Mouse (Mus musculus) CH12.LX (cell line): ENCODE results near the gene Polr1d. TPM values are rescaled to one million over a fixed set of nuclear protein-coding genes. Genes with fewer than 3 reads are reported as not detected.

Source experiments
- DNase-seq: peaks from one replicate; pipeline ENCODE4 v3.0.0-alpha.2; 2013; ENCODE audit errors: extremely low read depth
- H3K27ac ChIP-seq: 2 replicates; pipeline ENCODE4 v1.5.1; 2012; ENCODE audit warnings: low read depth, mild to moderate bottlenecking, control low read depth, moderate library complexity; ENCODE audit not compliant: insufficient read depth
- H3K27me3 ChIP-seq: replicated peaks from 2 replicates; pipeline ENCODE3; 2012; ENCODE audit warnings: inconsistent platforms
- H3K36me3 ChIP-seq, 2 experiments: replicated peaks in 1 of 2; 2 replicates each; pipeline versions ENCODE3 to v1.6.1; 2012; ENCODE audit warnings: inconsistent platforms in 1 of 2, low read length in 1 of 2, mild to moderate bottlenecking in 1 of 2, mixed read lengths in 1 of 2, moderate library complexity in 1 of 2; ENCODE audit not compliant: control insufficient read depth in 1 of 2, insufficient read depth in 1 of 2
- H3K4me1 ChIP-seq, 2 experiments: 2 replicates each; pipeline ENCODE4 v1.6.1; 2012; ENCODE audit warnings: inconsistent platforms in 1 of 2, moderate library complexity in 1 of 2; ENCODE audit not compliant: insufficient read depth in 2 of 2, control insufficient read depth in 1 of 2
- H3K4me2 ChIP-seq: 2 replicates; pipeline ENCODE4 v1.6.1; 2012; ENCODE audit warnings: low read depth, mild to moderate bottlenecking, control low read depth; ENCODE audit not compliant: poor library complexity, insufficient read depth, severe bottlenecking
- H3K4me3 ChIP-seq, 3 experiments: fragments of 150-350 bp in 1 of 3; sonication (generic) in 1 of 3; replicated peaks in 1 of 3; 2 replicates each; pipeline versions ENCODE3 to v1.5.1; 2011 to 2012; ENCODE audit warnings: low read depth in 2 of 3, low read length in 2 of 3, mild to moderate bottlenecking in 2 of 3, moderate library complexity in 2 of 3, control low read depth in 1 of 3, improper control_type of control experiment in 1 of 3, inconsistent platforms in 1 of 3, mixed read lengths in 1 of 3; ENCODE audit not compliant: poor library complexity in 1 of 3
- H3K79me2 ChIP-seq: replicated peaks from 2 replicates; pipeline ENCODE4 v1.6.1; 2012; ENCODE audit warnings: mild to moderate bottlenecking, moderate library complexity; ENCODE audit not compliant: control insufficient read depth, poor library complexity, insufficient read depth, severe bottlenecking; ENCODE audit errors: extremely low read depth
- H3K9ac ChIP-seq: 2 replicates; pipeline ENCODE4 v1.6.1; 2012; ENCODE audit warnings: low read depth, mild to moderate bottlenecking, control low read depth, moderate library complexity; ENCODE audit not compliant: insufficient read depth
- H3K9me3 ChIP-seq: replicated peaks from 2 replicates; pipeline ENCODE3; 2012; ENCODE audit warnings: low read length, inconsistent platforms, mixed read lengths
- BHLHE40 ChIP-seq: IDR thresholded peaks from 2 replicates; pipeline ENCODE4 v1.6.1; 2011; ENCODE audit warnings: mild to moderate bottlenecking, low read depth, low read length, improper control_type of control experiment
- CHD1 ChIP-seq: IDR thresholded peaks from 2 replicates; pipeline ENCODE4 v1.6.1; 2012; ENCODE audit warnings: low read depth, low read length, improper control_type of control experiment, inconsistent platforms
- CHD2 ChIP-seq: IDR thresholded peaks from 2 replicates; pipeline ENCODE4 v1.6.1; 2011; ENCODE audit warnings: low read length, improper control_type of control experiment
- CTCF ChIP-seq, 2 experiments: IDR thresholded peaks in 1 of 2; conservative IDR thresholded peaks in 1 of 2; 2 replicates each; pipeline ENCODE4 v1.5.1; 2011 to 2012; ENCODE audit warnings: low read depth in 2 of 2, low read length in 2 of 2, improper control_type of control experiment in 1 of 2, inconsistent platforms in 1 of 2, mild to moderate bottlenecking in 1 of 2, moderate library complexity in 1 of 2
- GABPA ChIP-seq: IDR thresholded peaks from 2 replicates; pipeline ENCODE4 v1.6.1; 2012; ENCODE audit warnings: low read depth, low read length, improper control_type of control experiment, inconsistent platforms; ENCODE audit not compliant: insufficient replicate concordance
- HCFC1 ChIP-seq: IDR thresholded peaks from 2 replicates; pipeline ENCODE4 v1.6.1; 2012; ENCODE audit warnings: low read depth, mild to moderate bottlenecking, inconsistent platforms, low read length, improper control_type of control experiment
- IRF4 ChIP-seq: IDR thresholded peaks from 2 replicates; pipeline ENCODE4 v1.6.1; 2014; ENCODE audit warnings: low read depth, mild to moderate bottlenecking, inconsistent platforms, low read length, improper control_type of control experiment
- JUN ChIP-seq: IDR thresholded peaks from 2 replicates; pipeline ENCODE4 v1.6.1; 2011; ENCODE audit warnings: low read depth, mild to moderate bottlenecking, low read length, improper control_type of control experiment, moderate library complexity; ENCODE audit not compliant: insufficient read depth
- JUND ChIP-seq: conservative IDR thresholded peaks from 2 replicates; pipeline ENCODE4 v1.6.1; 2011; ENCODE audit warnings: low read depth, low read length, improper control_type of control experiment
- KAT2A ChIP-seq: IDR thresholded peaks from 2 replicates; pipeline ENCODE4 v1.6.1; 2012; ENCODE audit warnings: low read length, improper control_type of control experiment, inconsistent platforms; ENCODE audit not compliant: insufficient replicate concordance
- MAX ChIP-seq: IDR thresholded peaks from 2 replicates; pipeline ENCODE4 v1.6.1; 2011; ENCODE audit warnings: low read length, improper control_type of control experiment
- MAZ ChIP-seq: IDR thresholded peaks from 2 replicates; pipeline ENCODE4 v1.6.1; 2012; ENCODE audit warnings: low read depth, mild to moderate bottlenecking, inconsistent platforms, low read length, improper control_type of control experiment, moderate library complexity
- PAX5 ChIP-seq: IDR thresholded peaks from 2 replicates; pipeline ENCODE4 v1.6.1; 2012; ENCODE audit warnings: low read length, inconsistent platforms, mixed read lengths
- RAD21 ChIP-seq: IDR thresholded peaks from 2 replicates; pipeline ENCODE4 v1.6.1; 2011; ENCODE audit warnings: low read depth, mild to moderate bottlenecking, low read length, improper control_type of control experiment, moderate library complexity
- RCOR1 ChIP-seq: conservative IDR thresholded peaks from 2 replicates; pipeline ENCODE4 v1.6.1; 2012; ENCODE audit warnings: low read depth, mild to moderate bottlenecking, inconsistent platforms, low read length, improper control_type of control experiment
- SIN3A ChIP-seq: IDR thresholded peaks from 2 replicates; pipeline ENCODE4 v1.6.1; 2012; ENCODE audit warnings: low read length, improper control_type of control experiment, inconsistent platforms
- TBP ChIP-seq: conservative IDR thresholded peaks from 2 replicates; pipeline ENCODE4 v1.6.1; 2011; ENCODE audit warnings: low read depth, low read length, improper control_type of control experiment
- UBTF ChIP-seq: IDR thresholded peaks from 2 replicates; pipeline ENCODE4 v1.6.1; 2012; ENCODE audit warnings: low read depth, mild to moderate bottlenecking, inconsistent platforms, low read length, improper control_type of control experiment, moderate library complexity
- USF1 ChIP-seq: IDR thresholded peaks from 2 replicates; pipeline ENCODE4 v1.6.1; 2014; ENCODE audit warnings: low read depth, mild to moderate bottlenecking, inconsistent platforms, low read length, improper control_type of control experiment
- USF2 ChIP-seq: conservative IDR thresholded peaks from 2 replicates; pipeline ENCODE4 v1.6.1; 2011; ENCODE audit warnings: low read depth, low read length, improper control_type of control experiment
- ZMIZ1 ChIP-seq: IDR thresholded peaks from 2 replicates; pipeline ENCODE4 v1.6.1; 2012; ENCODE audit warnings: low read depth, mild to moderate bottlenecking, inconsistent platforms, low read length, improper control_type of control experiment
- ZNF384 ChIP-seq: IDR thresholded peaks from 2 replicates; pipeline ENCODE4 v1.6.1; 2012; ENCODE audit warnings: low read depth, low read length, improper control_type of control experiment, inconsistent platforms
- dilution Hi-C: fragments of 300-500 bp; cut with MboI; formaldehyde crosslinking; loops from 2 replicates; pipeline ENCODE4 v1.14.3; 2020; ENCODE audit warnings: low sequenced_read_pairs; ENCODE audit not compliant: extremely low pct_unique_long_range_greater_than_20kb, extremely low pct_ligation_motif_present
- in situ Hi-C: fragments of 300-500 bp; cut with MboI; formaldehyde crosslinking; loops from 3 replicates; pipeline ENCODE4 v1.14.3; 2019; ENCODE audit warnings: low sequenced_read_pairs, low pct_ligation_motif_present, low pct_unique_long_range_greater_than_20kb, mixed read lengths
- polyA plus RNA-seq: library from polyadenylated mRNA; unstranded; fragments of >175 nt; gene quantifications from 2 replicates; pipeline ENCODE4 v1.2.1, GENCODE M21; 2012; ENCODE audit warnings: low read depth; ENCODE audit not compliant: insufficient read length
- total RNA-seq, 2 experiments: library from RNA; depleted of rRNA; stranded (reverse); fragments of 300-350 nt in 1 of 2; fragments of >200 nt in 1 of 2; gene quantifications; 2 replicates each; pipeline ENCODE4 v1.2.3; 2012 to 2014

Gene Polr1d
- total and polyA plus RNA-seq, 3 experiments, result 293 to 354 (median 300) TPM

GRCm38 (mm10) chr5:147036028-147036427, 40.8 kb upstream of the Polr1d start:
- peaks cover 85 to 98% of the 10 kb centered on the region in 2 experiments for H3K36me3 ChIP-seq
- no peak for DNase-seq
- peaks cover 2 to 24% of the 10 kb centered on the region in 2 experiments; a peak in 2 of 4 replicates for H3K4me1 ChIP-seq
- in situ Hi-C loops, result no loop called here
- TF ChIP-seq RAD21, result no peak
- no peak for TF ChIP-seq JUND
- no peak for TF ChIP-seq MAZ
- TF ChIP-seq CTCF (conservative IDR thresholded peaks at IDR 0.05 in 1 of 2, IDR thresholded peaks at IDR 0.05 in 1 of 2; ENCODE audit: low read depth in 2 of 2, low read length in 2 of 2), result no peak
- no peak for TF ChIP-seq SIN3A
- no peak for TF ChIP-seq ZNF384
- no peak for TF ChIP-seq BHLHE40
- no peak for TF ChIP-seq USF2
- TF ChIP-seq JUN, result no peak
- TF ChIP-seq MAX, result no peak
- TF ChIP-seq ZMIZ1, result no peak
- H3K27ac ChIP-seq, result no peak overlapping the region
- no peak overlapping the region for H3K4me3 ChIP-seq
- H3K9ac ChIP-seq, result no peak overlapping the region
- H3K27me3 ChIP-seq, result no peaks in the 10 kb centered on the region
- dilution Hi-C loops, result no loop called here
- no peak overlapping the region for H3K4me2 ChIP-seq
- H3K79me2 ChIP-seq, result peaks cover 53% of the 10 kb centered on the region
- H3K9me3 ChIP-seq, result no peaks in the 10 kb centered on the region

- DNase-seq, result no peak
- H3K27me3 ChIP-seq, result no peaks in the 10 kb centered on the region
- no peaks in the 10 kb centered on the region for H3K9me3 ChIP-seq
- H3K36me3 ChIP-seq, result peaks cover 83 to 98% of the 10 kb centered on the region in 2 experiments
- in situ Hi-C loops, result no loop called here
- dilution Hi-C loops, result no loop called here
- peaks cover 53% of the 10 kb centered on the region for H3K79me2 ChIP-seq
- H3K4me3 ChIP-seq, result no peak overlapping the region
- peaks cover 2 to 25% of the 10 kb centered on the region in 2 experiments; a peak in 2 of 4 replicates for H3K4me1 ChIP-seq
- no peak for TF ChIP-seq MAZ
- no peak for TF ChIP-seq CHD2
- no peak for TF ChIP-seq CHD1
- no peak for TF ChIP-seq PAX5
- TF ChIP-seq TBP, result no peak
- no peak for TF ChIP-seq USF1
- no peak for TF ChIP-seq UBTF
- no peak for TF ChIP-seq GABPA
- TF ChIP-seq RCOR1, result no peak
- TF ChIP-seq HCFC1, result no peak
- no peak for TF ChIP-seq KAT2A
- no peak for TF ChIP-seq BHLHE40
- TF ChIP-seq IRF4, result no peak
- no peak overlapping the region for H3K27ac ChIP-seq
- no peak overlapping the region for H3K9ac ChIP-seq
- no peak overlapping the region for H3K4me2 ChIP-seq
These were observed 40.2 kb upstream of the Polr1d start for GRCm38 (mm10) chr5:147036661-147037060.
